Mouse (Mus musculus) hindbrain, embryonic 11.5 days (tissue): ENCODE measurements at regions not wholly inside any gene's neighbourhood (a gene's known extent, or its start where the extent isn't known, plus 50 kb on each side); places are given as distances from the start of the nearest gene placed in this dataset.

ENCODE experiments used
- ATAC-seq: fragments of 200-750 bp; cut with Nextera tagmentation; 2 replicates; pipeline ENCODE4 v1.8.0; 2017; ENCODE audit warnings: mild to moderate bottlenecking, moderate TSS enrichment, moderate library complexity; ENCODE audit not compliant: low FRiP score
- DNase-seq: peaks from one replicate; pipeline ENCODE4 v3.0.0-alpha.2; 2015; ENCODE audit warnings: low spot score
- H3K27ac ChIP-seq: fragments of 300-500 bp; sonication (generic); 2 replicates; pipeline ENCODE4 v1.5.1; 2014; ENCODE audit warnings: mild to moderate bottlenecking, low read depth, low read length
- H3K27me3 ChIP-seq: fragments of 300-500 bp; sonication (generic); 2 replicates; pipeline ENCODE4 v1.6.1; 2014; ENCODE audit warnings: mild to moderate bottlenecking, low read length, moderate library complexity, mixed read lengths; ENCODE audit not compliant: control insufficient read depth, insufficient read depth
- H3K36me3 ChIP-seq: fragments of 300-500 bp; sonication (generic); 2 replicates; pipeline ENCODE4 v1.6.1; 2014; ENCODE audit warnings: mild to moderate bottlenecking, low read length, moderate library complexity, mixed read lengths; ENCODE audit not compliant: control insufficient read depth, insufficient read depth
- H3K4me1 ChIP-seq: fragments of 300-500 bp; sonication (generic); replicated peaks from 2 replicates; pipeline ENCODE4 v1.6.1; 2014; ENCODE audit warnings: low read length, mixed read lengths; ENCODE audit not compliant: control insufficient read depth, insufficient read depth
- H3K4me2 ChIP-seq: fragments of 300-500 bp; sonication (generic); replicated peaks from 2 replicates; pipeline ENCODE4 v1.6.1; 2014; ENCODE audit warnings: mild to moderate bottlenecking, low read depth, low read length
- H3K4me3 ChIP-seq: fragments of 300-500 bp; sonication (generic); 2 replicates; pipeline ENCODE4 v1.5.1; 2014; ENCODE audit warnings: low read depth, low read length
- H3K9ac ChIP-seq: fragments of 300-500 bp; sonication (generic); 2 replicates; pipeline ENCODE4 v1.6.1; 2014; ENCODE audit warnings: low read depth, low read length
- H3K9me3 ChIP-seq: fragments of 300-500 bp; sonication (generic); 2 replicates; pipeline ENCODE4 v1.6.1; 2016; ENCODE audit warnings: low read length; ENCODE audit not compliant: control insufficient read depth
- WGBS: fragments of 180-500 bp; shearing (Covaris S2); extraction: QIAGEN DNeasy Blood & Tissue Kit; methylation state at CpG from one replicate; pipeline ENCODE4 v1.1.7; 2014; 5-methylcytosine and 5-hydroxymethylcytosine counted together

DNA sequence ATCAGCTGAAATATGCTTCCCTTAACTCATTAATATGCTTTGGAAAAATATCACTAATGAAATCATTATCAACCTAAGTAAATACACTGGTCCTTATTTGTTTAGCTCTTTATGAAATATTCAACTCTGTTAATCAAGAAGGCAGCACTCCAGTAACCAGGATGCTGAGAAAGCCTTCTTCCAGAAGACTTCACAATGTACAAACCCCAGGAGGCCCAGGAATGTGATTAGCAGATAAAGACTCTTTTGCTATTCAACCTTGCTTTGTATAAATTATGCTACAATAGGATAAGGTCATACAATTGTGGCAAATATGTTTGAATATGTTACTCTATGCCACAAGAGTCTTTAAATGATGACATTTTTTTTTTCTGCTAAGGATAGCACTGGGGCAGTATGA lies 204.5 kb upstream of the Cdh18 start:
- Histone ChIP-seq H3K9me3 (no peaks in the 10 kb centered on the region), H3K27ac (no peak overlapping the region), H3K36me3 (no peaks in the 10 kb centered on the region), H3K4me2 (no peak overlapping the region), H3K4me1 (no peaks in the 10 kb centered on the region), H3K27me3 (no peaks in the 10 kb centered on the region), H3K9ac (no peak overlapping the region), H3K4me3 (no peak overlapping the region)
- peak; percentile 8 for DNase-seq
- ATAC-seq, result no peak

DNA sequence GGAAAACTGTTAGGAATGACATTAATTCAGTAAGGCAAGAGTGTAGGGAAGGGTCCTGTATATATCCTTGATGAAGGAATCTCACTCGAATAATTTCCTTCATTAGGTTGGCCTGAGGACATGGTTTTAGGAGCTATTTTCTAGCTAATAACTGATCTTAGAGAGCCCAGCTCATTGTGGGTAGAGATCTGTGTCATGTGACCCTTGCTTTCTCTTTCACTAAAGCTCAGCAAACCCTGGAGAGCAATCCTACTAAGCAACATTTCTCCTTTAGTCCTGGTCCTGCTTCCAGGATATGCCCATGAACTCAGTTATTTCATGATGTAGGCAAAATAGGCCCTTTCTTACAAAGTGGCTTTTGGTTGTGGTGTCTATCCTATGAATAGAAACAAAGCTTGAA lies 197.3 kb upstream of the Cdh18 start:
- Histone ChIP-seq H3K27me3 (no peaks in the 10 kb centered on the region), H3K27ac (no peak overlapping the region), H3K36me3 (no peaks in the 10 kb centered on the region), H3K4me3 (no peak overlapping the region), H3K4me1 (no peaks in the 10 kb centered on the region), H3K9me3 (no peaks in the 10 kb centered on the region), H3K4me2 (no peak overlapping the region), H3K9ac (no peak overlapping the region)
- no peak for ATAC-seq
- DNase-seq, result no peak
- WGBS, result 90% methylated on average over 1 of the region's 1 CpGs
